Mouse (Mus musculus) lung, postnatal 0 days (tissue): ENCODE measurements around the gene Apba1. TPM values are rescaled to one million over a fixed set of nuclear protein-coding genes. Genes with fewer than 3 reads are reported as not detected.

Experiments
- ATAC-seq: fragments of 200-750 bp; cut with Nextera tagmentation; 2 replicates; pipeline ENCODE4 v1.8.0; 2017; ENCODE audit warnings: moderate library complexity
- DNase-seq: peaks from one replicate; pipeline ENCODE4 v3.0.0-alpha.2; 2016; ENCODE audit warnings: low spot score
- H3K27ac ChIP-seq: fragments of 300-500 bp; sonication (generic); 2 replicates; pipeline ENCODE4 v1.5.1; 2014; ENCODE audit warnings: antibody characterized with exemption, mild to moderate bottlenecking, low read length, mixed read lengths
- H3K27me3 ChIP-seq: fragments of 300-500 bp; sonication (generic); replicated peaks from 2 replicates; pipeline ENCODE4 v1.6.1; 2014; ENCODE audit warnings: low read length, mixed read lengths; ENCODE audit not compliant: insufficient read depth
- H3K36me3 ChIP-seq: fragments of 300-500 bp; sonication (generic); 2 replicates; pipeline ENCODE4 v1.6.1; 2014; ENCODE audit warnings: low read length, mixed read lengths; ENCODE audit not compliant: insufficient read depth
- H3K4me1 ChIP-seq: fragments of 300-500 bp; sonication (generic); 2 replicates; pipeline ENCODE4 v1.6.1; 2014; ENCODE audit warnings: antibody characterized with exemption, low read depth, low read length, mixed read lengths; ENCODE audit not compliant: insufficient read depth
- H3K4me2 ChIP-seq: fragments of 300-500 bp; sonication (generic); replicated peaks from 2 replicates; pipeline ENCODE4 v1.6.1; 2014; ENCODE audit warnings: low read depth, mild to moderate bottlenecking, low read length, moderate library complexity, mixed read lengths
- H3K4me3 ChIP-seq: fragments of 300-500 bp; sonication (generic); 2 replicates; pipeline ENCODE4 v1.5.1; 2014; ENCODE audit warnings: low read depth, low read length
- H3K9ac ChIP-seq: fragments of 300-500 bp; sonication (generic); replicated peaks from 2 replicates; pipeline ENCODE4 v1.6.1; 2014; ENCODE audit warnings: low read depth, mild to moderate bottlenecking
- H3K9me3 ChIP-seq: fragments of 300-500 bp; sonication (generic); 2 replicates; pipeline ENCODE4 v1.6.1; 2016; ENCODE audit warnings: low read length, mixed read lengths
- CTCF ChIP-seq: IDR thresholded peaks from 2 replicates; pipeline ENCODE4 v1.5.1; 2016; ENCODE audit warnings: antibody characterized with exemption, mild to moderate bottlenecking
- EP300 ChIP-seq: IDR thresholded peaks from 2 replicates; pipeline ENCODE4 v1.6.1; 2016; ENCODE audit warnings: antibody characterized with exemption, mild to moderate bottlenecking, control low read depth
- WGBS: fragments of 180-500 bp; shearing (Covaris S2); extraction: QIAGEN DNeasy Blood & Tissue Kit; methylation state at CpG from one replicate; pipeline ENCODE4 v1.1.7; 2014; 5-methylcytosine and 5-hydroxymethylcytosine counted together
- polyA plus RNA-seq: library from polyadenylated mRNA; unstranded; fragments of >200 nt; fragmentation: Nextera tagmentation; extraction: Ambion mirVana; gene quantifications from 2 replicates; pipeline ENCODE4 v1.2.1, GENCODE M21; 2015

Gene Apba1
- polyA plus RNA-seq, 1 experiment from 2014 or later, result 0.45 TPM

GRCm38 (mm10) chr19:23959870-23960269 is 201.2 kb downstream of the Apba1 start:
- no peaks in the 10 kb centered on the region for H3K27me3 ChIP-seq
- H3K4me2 ChIP-seq, result no peak overlapping the region
- no peak for DNase-seq
- WGBS, result 42% methylated on average over 7 of the region's 7 CpGs
- no peak overlapping the region for H3K9ac ChIP-seq
- no peaks in the 10 kb centered on the region for H3K36me3 ChIP-seq
- TF ChIP-seq CTCF (no peak), EP300 (no peak)
- no peak overlapping the region for H3K4me3 ChIP-seq
- no peaks in the 10 kb centered on the region for H3K9me3 ChIP-seq
- no peak overlapping the region for H3K27ac ChIP-seq
- ATAC-seq, result no peak; the same call in 1 of the 2 replicates
- H3K4me1 ChIP-seq, result no peaks in the 10 kb centered on the region

GRCm38 (mm10) chr19:23960275-23960674 is 201.6 kb downstream of the Apba1 start:
- 52% methylated on average over 3 of the region's 3 CpGs for WGBS
- H3K27ac ChIP-seq, result no peak overlapping the region
- H3K4me2 ChIP-seq, result no peak overlapping the region
- no peaks in the 10 kb centered on the region for H3K4me1 ChIP-seq
- peak; percentile 43 for DNase-seq
- H3K9ac ChIP-seq, result no peak overlapping the region
- ATAC-seq, result no peak
- TF ChIP-seq EP300 (no peak), CTCF (no peak)
- H3K27me3 ChIP-seq, result no peaks in the 10 kb centered on the region
- H3K9me3 ChIP-seq, result no peaks in the 10 kb centered on the region
- H3K4me3 ChIP-seq, result no peak overlapping the region
- no peaks in the 10 kb centered on the region for H3K36me3 ChIP-seq

- no peaks in the 10 kb centered on the region for H3K27me3 ChIP-seq
- H3K9ac ChIP-seq, result no peak overlapping the region
- no peaks in the 10 kb centered on the region for H3K9me3 ChIP-seq
- H3K27ac ChIP-seq, result no peak overlapping the region
- H3K4me3 ChIP-seq, result no peak overlapping the region
- no peaks in the 10 kb centered on the region for H3K4me1 ChIP-seq
- no peak for TF ChIP-seq EP300
- no peak for TF ChIP-seq CTCF
- no peaks in the 10 kb centered on the region for H3K36me3 ChIP-seq
- H3K4me2 ChIP-seq, result no peak overlapping the region
- 77% methylated on average over 6 of the region's 6 CpGs for WGBS
- no peak for DNase-seq
- ATAC-seq, result no peak
Observed at GRCm38 (mm10) chr19:23960831-23961447, 202.3 kb downstream of the Apba1 start.

- Histone ChIP-seq H3K27me3 (no peaks in the 10 kb centered on the region), H3K27ac (no peak overlapping the region), H3K4me3 (no peak overlapping the region), H3K4me2 (no peak overlapping the region), H3K9me3 (no peaks in the 10 kb centered on the region), H3K36me3 (no peaks in the 10 kb centered on the region), H3K9ac (no peak overlapping the region), H3K4me1 (no peaks in the 10 kb centered on the region)
- WGBS, result 2% methylated on average over 8 of the region's 8 CpGs
- DNase-seq (peak; percentile 79), ATAC-seq (peak; percentile 67)
- no peak for TF ChIP-seq EP300
- TF ChIP-seq CTCF, result peak; percentile 95
Observed at GRCm38 (mm10) chr19:23961516-23961915, 202.8 kb downstream of the Apba1 start.

- Histone ChIP-seq H3K4me2 (no peak overlapping the region), H3K4me1 (no peaks in the 10 kb centered on the region), H3K27me3 (no peaks in the 10 kb centered on the region), H3K27ac (no peak overlapping the region), H3K9me3 (no peaks in the 10 kb centered on the region), H3K36me3 (no peaks in the 10 kb centered on the region), H3K9ac (no peak overlapping the region), H3K4me3 (no peak overlapping the region)
- DNase-seq (no peak), ATAC-seq (no peak)
- TF ChIP-seq CTCF (no peak), EP300 (no peak)
- WGBS, result 71% methylated on average over 10 of the region's 10 CpGs
Observed at GRCm38 (mm10) chr19:23964401-23964910, 205.8 kb downstream of the Apba1 start.

- ATAC-seq (no peak), DNase-seq (no peak)
Observed at GRCm38 (mm10) chr19:23966376-23966775, 207.7 kb downstream of the Apba1 start.

More at GRCm38 (mm10) chr19:23966376-23966775, 207.7 kb downstream of the Apba1 start:
- H3K36me3 ChIP-seq, result no peaks in the 10 kb centered on the region
- H3K27me3 ChIP-seq, result no peaks in the 10 kb centered on the region
- no peak for TF ChIP-seq CTCF
- TF ChIP-seq EP300, result no peak
- H3K9ac ChIP-seq, result no peak overlapping the region
- no peak overlapping the region for H3K4me2 ChIP-seq
- no peaks in the 10 kb centered on the region for H3K9me3 ChIP-seq
- H3K4me3 ChIP-seq, result no peak overlapping the region
- no peaks in the 10 kb centered on the region for H3K4me1 ChIP-seq
- 83% methylated on average over 9 of the region's 9 CpGs for WGBS
- peak overlapping the region; percentile 69; the same call in 1 of the 2 replicates for H3K27ac ChIP-seq
